Mouse (Mus musculus): Measurements from ENCODE around the gene Tfap2a.

DNA sequence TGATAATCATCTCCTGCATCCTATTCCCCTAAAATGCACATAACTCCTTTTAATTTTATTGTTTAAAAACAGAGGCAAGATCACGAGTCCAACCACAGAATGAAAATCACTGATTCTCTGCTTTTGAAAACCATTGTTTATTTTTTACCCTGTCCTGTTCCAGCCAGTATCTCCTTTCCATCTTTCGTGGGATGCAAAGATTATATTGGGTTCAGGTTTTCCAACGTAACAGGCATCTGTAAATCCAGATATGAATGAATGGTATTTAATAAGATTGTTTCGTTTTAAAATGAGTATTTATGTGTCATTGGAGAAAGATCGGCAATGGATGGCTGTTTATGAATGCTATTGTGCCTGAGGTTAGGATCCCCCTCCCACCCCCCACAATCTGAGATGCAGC lies 24.5 kb downstream of the Tfap2a start:
- TF ChIP-seq CTCF (IDR thresholded peaks at IDR 0.05; ENCODE audit: low read depth, low read length) (no peak), POLR2AphosphoS5 (IDR thresholded peaks at IDR 0.05; ENCODE audit: insufficient replicate concordance, low read depth, low read length) (no peak), GATA1 (IDR thresholded peaks at IDR 0.05; ENCODE audit: borderline replicate concordance, low read length) (no peak), TAL1 (conservative IDR thresholded peaks at IDR 0.05; ENCODE audit: low read depth, low read length) (no peak)
